Mouse (Mus musculus): ENCODE results near the gene Xpc. TPM values are rescaled to one million over a fixed set of nuclear protein-coding genes. Genes with fewer than 3 reads are reported as not detected.
A peak's percentile ranks its signal among the peaks of the same experiment; 100 is the strongest.

Xpc gene
- total RNA-seq (2021), result 12.5 and 14.6 TPM in 2 replicates
- long read RNA-seq, experiment 1, transcript Xpc-201 (16 exons, 3,634 nt), result major isoform, 22 of 29 reads
- long read RNA-seq, experiment 1, partial matches to known transcripts, result 3 of 29 reads
- long read RNA-seq, experiment 1, other reads (novel, unspliced or antisense), result 4 of 29 reads
- long read RNA-seq, experiment 2, transcript Xpc-201 (16 exons, 3,634 nt), result major isoform, 11 of 16 reads
- long read RNA-seq, experiment 2, partial matches to known transcripts, result 4 of 16 reads
- long read RNA-seq, experiment 2, other reads (novel, unspliced or antisense), result 1 of 16 reads

DNA sequence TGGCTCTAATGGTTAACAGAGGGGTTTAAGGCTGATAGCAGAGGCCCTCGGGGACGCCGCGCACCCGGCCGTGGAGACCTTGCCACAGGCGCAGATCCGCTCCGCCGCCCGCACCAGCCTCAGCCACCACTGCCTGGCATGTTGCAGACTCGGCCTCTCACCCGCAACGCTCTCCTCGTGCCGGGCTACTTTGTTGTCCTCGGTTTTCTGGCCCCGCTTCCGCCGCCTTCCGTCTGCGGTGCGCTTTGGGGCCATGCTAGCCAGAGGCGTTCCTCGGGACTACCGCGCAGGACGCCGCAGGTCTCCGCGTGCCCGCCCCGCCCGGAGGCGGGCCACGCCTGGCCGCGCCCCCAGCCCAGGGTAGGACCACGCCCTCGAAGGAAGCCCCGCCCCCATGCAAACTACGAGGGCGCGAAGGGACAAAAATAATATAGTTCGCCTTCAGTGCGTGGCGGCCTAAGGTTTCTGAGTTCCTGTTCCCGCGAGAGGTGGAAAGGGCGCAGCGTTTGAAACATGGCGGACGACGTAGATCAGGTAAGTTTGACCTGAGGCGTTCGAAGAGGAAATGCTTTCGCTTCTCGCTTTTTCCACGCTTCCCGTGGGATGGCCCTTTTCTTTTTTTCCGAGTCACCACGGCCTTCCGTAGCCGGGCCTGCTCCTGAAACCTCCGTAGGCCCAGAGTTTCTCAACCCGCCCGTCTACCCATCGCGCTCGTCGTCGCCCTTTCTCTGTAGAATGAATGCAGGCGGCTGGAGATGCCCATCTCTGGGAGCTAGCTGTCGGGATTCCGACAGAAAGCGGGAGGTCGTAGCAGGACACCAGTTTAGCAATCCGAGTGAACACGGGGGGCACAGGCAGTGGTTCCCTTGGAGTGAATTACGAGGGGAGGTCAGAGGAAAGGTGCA, at the start of gene Xpc, which contains the start of gene Lsm3:
Xpc (minus strand) TSS at position 344 of the 905 bp plus-strand sequence.
Lsm3 (plus strand) TSS at position 384 of the 905 bp plus-strand sequence.
- peak; percentile 98 for DNase-seq

GRCm38 (mm10) chr6:91563031-91563430, 47.3 kb upstream of the Xpc start:
- DNase-seq, result peak; percentile 59

DNA sequence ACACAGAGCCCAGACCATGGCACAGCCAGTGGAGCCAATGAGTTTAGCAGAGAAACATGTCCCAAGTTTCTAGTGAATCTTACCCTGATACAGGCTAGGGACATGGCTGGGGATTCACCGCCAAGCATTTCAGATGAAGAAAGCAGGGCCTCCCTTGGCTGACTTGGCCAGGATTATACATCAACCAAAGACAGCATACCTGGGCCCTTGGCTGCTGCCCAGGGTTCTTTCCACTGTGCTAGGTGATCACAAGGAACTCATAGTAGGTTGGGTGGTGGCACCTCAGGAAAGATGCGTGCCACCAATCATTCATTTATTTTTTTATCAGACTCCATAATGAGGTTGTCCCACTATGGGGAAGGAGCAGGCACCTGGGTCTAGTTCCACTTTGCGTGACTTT, 44.5 kb upstream of the Xpc start:
- DNase-seq, result no peak

DNA sequence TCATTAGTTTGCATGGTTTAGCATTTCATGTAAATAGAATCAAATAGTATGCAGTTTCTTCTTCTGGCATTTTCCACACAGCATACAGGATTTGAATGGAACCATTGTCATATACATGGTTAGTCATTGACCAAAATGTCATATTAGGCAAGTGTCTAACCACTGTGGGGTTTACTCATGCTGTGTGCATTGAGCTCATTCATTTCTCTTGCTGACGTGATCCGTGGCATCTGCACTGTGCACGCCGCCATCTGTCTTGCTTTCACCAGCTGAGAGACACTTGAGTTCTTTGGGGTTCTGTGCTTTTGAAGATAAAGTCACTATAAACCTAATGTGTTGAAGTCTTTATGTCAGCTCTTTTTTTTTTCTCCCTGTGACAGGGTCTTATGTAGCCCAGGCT, 43.7 kb upstream of the Xpc start:
- no peak for DNase-seq

GRCm38 (mm10) chr6:91558565-91558964, 42.9 kb upstream of the Xpc start:
- no peak for DNase-seq

DNA sequence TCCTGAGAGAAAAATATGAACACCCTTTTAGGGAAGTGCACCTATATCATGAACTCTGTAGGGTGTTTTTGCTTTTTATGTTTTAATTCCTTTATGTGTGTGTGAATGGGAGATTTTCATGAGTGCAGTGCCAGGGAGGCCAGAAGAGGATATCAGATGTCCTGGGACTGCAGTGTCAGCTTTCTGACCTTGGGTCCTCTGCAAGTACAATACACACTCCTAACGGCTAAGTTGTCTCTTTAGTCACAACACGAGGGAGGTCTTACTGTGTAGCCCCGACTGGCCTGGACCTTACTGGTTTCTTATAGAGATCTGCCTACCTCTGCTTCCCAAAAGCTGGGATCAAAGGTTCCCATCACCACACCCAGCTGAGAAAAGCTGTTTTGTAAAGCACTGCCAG, 37.0 kb upstream of the Xpc start:
- no peak for DNase-seq

DNA sequence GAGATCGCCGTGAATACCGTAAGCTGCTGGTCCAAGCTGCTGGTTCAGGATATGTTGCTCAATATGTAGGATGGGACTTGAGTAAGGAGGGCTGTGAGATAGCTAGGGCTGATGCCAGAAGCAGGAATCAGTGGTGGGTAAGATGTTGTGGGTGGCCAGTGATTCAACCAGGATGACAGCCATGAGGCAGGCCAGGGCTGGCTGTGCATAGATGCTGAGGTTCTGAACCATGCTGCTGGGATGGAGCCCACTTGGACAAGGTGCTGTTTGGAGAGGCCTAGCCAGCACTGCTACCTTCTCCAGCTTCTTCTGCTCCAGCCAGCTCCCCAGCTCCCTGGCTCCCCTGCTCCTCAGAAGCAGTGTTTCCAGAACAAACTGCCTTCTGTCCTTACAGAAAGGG, 36.0 kb upstream of the Xpc start:
- no peak for DNase-seq

- no peak for DNase-seq
Measured at GRCm38 (mm10) chr6:91549621-91550020, 33.9 kb upstream of the Xpc start.

GRCm38 (mm10) chr6:91547313-91547712, 31.6 kb upstream of the Xpc start:
- DNase-seq, result no peak

DNA sequence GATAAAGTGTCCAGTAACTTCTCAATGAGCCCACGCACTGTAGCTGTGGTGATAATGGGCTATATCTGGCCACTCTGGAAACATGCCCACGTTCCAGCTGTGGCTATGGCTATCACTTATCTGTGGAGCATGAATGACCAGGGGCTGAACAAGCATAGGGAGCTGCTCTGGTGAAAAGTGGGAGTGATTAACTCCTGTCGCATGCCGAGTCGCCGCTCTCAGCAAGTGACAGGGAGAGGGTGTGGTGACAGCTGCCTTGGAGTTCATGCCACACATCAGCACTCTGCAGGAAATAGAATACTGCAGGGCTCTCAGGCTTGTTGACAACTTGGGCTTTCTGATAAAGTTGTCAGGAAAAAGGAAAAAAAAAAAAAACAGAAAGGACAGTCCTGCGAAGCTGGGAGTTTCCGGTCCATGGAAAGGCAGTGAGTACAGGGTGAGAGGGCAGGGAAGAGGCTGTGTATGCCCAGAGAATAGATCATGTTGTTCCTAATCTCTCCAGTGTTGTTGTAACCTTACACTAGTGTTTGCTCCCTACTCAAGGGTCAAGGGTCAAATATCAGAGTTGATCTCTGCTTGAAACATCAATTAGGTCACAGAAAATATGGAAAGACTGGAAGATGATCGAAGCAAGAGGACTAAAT, 30.7 kb upstream of the Xpc start:
- DNase-seq, result no peak

GRCm38 (mm10) chr6:91543056-91543455, 27.4 kb upstream of the Xpc start:
- no peak for DNase-seq

DNA sequence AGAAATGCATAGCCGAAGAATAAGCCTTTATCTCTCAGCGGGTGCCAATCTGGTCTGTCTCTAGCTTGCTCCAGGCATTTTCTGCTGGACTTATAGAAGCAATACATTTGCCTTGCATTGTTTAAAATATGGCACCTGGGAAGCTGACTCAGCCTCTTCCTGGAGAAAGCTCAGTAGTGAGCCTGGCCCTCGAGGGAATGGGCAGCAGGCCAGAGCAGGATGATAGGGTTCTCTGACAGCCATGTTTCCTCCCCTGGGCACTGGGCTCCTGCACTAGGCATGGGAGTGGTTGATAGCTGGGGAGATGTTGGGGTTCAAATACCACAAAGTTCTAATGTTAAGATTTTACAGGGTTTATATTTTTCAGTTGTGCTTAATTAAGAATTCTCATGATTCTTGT, 25.6 kb upstream of the Xpc start:
- DNase-seq, result no peak

DNA sequence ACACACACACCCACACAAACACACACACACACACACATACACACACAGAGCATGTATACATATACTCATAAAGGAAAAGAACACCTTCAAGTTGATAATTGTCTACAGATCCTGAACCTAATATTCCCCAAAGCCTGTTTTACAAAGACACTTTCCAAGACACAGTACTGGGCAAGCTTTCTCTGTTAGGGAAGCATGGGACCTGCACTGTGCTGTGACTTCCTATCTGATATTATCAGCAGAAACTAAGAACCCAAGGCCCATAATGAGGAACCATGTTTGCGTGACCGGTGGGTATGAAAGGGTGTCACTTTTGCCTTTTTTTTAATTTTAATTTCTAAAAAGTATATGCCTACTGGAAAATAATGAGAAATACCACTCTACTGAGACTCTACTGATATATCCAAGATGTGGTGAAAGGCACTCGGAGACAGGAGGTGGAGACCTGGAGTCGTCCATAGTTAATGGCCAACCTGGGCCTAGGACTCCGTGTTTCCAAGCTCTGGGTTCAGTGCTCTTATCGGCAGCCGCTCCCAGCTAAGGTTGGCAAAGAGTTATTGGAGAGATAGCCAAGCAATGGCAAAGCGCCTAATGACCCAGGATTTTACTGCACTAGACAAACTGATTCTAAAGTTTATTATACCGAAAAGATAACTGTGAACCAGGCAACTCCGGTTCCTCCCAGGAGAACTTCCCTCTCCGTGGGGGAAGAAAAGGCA, 20.5 kb upstream of the Xpc start:
- DNase-seq, result no peak

DNA sequence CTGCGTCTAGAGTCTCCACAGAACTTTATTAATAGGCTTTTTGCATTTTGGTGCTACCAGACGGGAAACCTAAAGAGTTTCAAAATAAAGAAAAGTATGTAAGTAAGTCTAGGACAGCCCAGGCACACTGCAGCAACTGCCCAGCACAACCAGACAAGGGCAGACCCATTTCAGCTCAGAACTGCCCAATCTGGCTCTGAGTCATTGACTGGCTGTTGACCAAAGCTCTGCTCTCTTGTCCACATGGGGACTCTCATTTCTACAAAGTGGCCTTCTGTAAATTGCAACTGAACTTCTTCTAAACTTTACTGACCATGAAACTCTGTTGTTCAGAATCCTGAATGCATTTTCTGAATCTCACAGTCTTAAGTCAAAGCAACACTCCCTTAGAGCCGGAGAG, 19.5 kb upstream of the Xpc start:
- peak; percentile 37 for DNase-seq

- DNase-seq, result no peak
Measured at GRCm38 (mm10) chr6:91534268-91534667, 18.6 kb upstream of the Xpc start.

- DNase-seq, result no peak
Measured at GRCm38 (mm10) chr6:91533771-91534170, 18.1 kb upstream of the Xpc start.

GRCm38 (mm10) chr6:91533359-91533758, 17.7 kb upstream of the Xpc start:
- peak; percentile 22 for DNase-seq

- no peak for DNase-seq
Measured at GRCm38 (mm10) chr6:91532661-91533060, 17.0 kb upstream of the Xpc start.

DNA sequence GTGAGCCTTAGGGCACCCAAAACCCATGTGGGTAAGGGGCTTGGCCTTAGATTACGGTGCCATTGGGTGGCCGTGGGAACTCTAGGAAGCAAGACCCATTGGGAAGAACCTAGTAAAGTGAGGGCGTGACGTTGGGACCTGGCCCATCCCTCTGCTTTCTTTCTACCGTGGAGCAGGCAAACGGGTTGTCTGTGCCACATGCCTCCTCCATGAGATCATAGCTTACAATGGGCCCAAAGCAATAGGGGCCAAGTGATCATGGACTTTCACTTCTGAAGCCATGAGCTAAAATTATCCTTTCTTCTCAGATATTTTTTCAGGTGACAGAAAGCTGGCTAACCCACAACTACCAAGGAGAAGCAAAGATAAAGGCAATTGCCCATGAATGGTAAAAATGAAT, 15.6 kb upstream of the Xpc start:
- DNase-seq, result no peak

DNA sequence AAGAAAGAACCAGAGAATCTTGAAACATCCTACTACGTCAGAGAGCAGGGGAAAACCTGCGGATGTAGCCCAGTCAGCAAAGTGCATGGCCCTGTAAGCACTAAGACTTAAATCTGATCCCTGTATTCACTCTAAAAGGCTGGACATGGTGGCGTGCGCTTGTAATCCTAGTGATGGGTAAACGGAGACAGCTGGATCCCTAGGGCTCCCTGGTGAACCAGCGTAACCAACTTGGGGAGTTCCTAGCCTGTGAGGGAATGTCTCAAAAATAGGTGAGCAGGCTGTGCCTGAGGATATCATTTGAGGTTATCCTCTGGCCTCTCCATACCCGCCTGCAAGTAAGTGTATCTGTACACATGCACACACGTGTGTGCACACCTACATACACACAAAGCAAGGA, 15.0 kb upstream of the Xpc start:
- no peak for DNase-seq

GRCm38 (mm10) chr6:91528265-91528664, 12.6 kb upstream of the Xpc start:
- peak; percentile 35 for DNase-seq

DNA sequence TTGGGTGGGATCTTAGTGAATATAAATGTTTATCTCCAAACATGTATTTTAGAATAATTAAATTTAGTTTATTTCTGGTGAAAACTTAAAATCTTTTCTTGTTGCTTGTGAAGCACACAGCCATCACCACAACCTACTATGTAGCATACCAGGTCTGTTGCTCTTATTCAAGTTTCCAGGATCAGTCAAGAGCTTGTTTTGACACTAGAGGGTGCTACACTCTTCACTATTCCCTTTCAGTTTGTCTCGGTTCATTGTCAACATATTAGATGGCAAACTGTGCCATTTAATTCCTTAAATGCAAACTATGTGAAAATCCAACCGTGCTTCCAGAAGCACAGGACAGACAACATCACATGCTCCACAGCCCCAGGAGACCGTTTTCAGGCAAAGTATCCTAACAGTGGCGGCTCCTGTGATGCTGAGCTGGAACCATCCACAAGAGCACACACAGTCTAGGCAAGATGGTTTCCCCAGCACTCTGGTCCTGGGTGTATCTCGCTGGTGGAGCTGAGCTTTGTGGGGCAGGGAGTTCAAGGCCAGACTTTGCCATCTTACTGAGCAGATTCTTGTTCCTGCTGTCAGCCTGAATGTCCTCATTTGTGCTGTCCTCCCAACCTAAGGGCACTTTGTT, 11.7 kb upstream of the Xpc start:
- DNase-seq, result no peak

All from adrenal gland, postnatal 14 days (tissue).